In genomic region chr6:40303379-40303778, GRCm38 (mm10) we compare ENCODE assay signal across 8 mouse cellular contexts. TPM values are rescaled to one million over a fixed set of nuclear protein-coding genes. Genes with fewer than 3 reads are reported as not detected.
DNase-seq lines count a peak whose midpoint lies in the region; ATAC-seq lines count a peak whose summit lies in the region.

No protein-coding gene starts in this region.

- 12% methylated on average over 6 of the region's 6 CpGs for WGBS in heart, embryonic 12.5 days

- H3K9me3 ChIP-seq in heart, embryonic 12.5 days (replicated peaks), result no peaks in the 10 kb centered on the region

- no peaks in the 10 kb centered on the region for H3K4me1 ChIP-seq in heart, embryonic 12.5 days (replicated peaks)

- no peaks in the 10 kb centered on the region for H3K27me3 ChIP-seq in heart, embryonic 12.5 days (replicated peaks)

- peak; percentile 10 for DNase-seq in heart, adult 8-10 months (ENCODE audit: low spot score)
- DNase-seq in ZHBTc4 (ENCODE audit: low read depth, low spot score), result peak; percentile 51
- DNase-seq in embryo, embryonic 10.5 days (ENCODE audit: low spot score), result peak; percentile 73
- DNase-seq in heart, postnatal 14 days, result peak; percentile 16 to 45
- peak; percentile 62 for DNase-seq in left cerebral cortex, adult 11 months (ENCODE audit: low spot score)
- DNase-seq in neural tube, embryonic 10.5 days (ENCODE audit: extremely low spot score, low spot score), result peak; percentile 24
- no peak for DNase-seq in spleen, postnatal 14 days (ENCODE audit: low spot score in 2 of 2)

- ATAC-seq in heart, embryonic 12.5 days (ENCODE audit: insufficient number of reproducible peaks, low FRiP score), result no peak

- H3K4me2 ChIP-seq in heart, embryonic 12.5 days, result no peak overlapping the region

- intact Hi-C loops in heart, postnatal 14 days (cut with DNase I), result loop anchor here (1.0 kb wide), 1 partner anchor 67 kb away; no protein-coding TSS in a partner anchor

- no peak overlapping the region for H3K27ac ChIP-seq in heart, embryonic 12.5 days (ENCODE audit: poor library complexity, severe bottlenecking)

- no peak overlapping the region for H3K4me3 ChIP-seq in heart, embryonic 12.5 days

- H3K36me3 ChIP-seq in heart, embryonic 12.5 days, result no peaks in the 10 kb centered on the region

- H3K9ac ChIP-seq in heart, embryonic 12.5 days, result no peak overlapping the region

RNA-seq across cellular contexts. Expression of gene Agk, which starts 21.6 kb away (rescaled TPM):
- 10 to 100 TPM; 14.4 to 18.6 (median 17.4) TPM for total RNA-seq in heart, adult 8-10 months (2022)
- 40.6 and 43.3 TPM in 2 replicates for polyA plus RNA-seq in heart, embryonic 12.5 days (2016; fragmentation: Nextera tagmentation; extraction: Ambion mirVana)
- total RNA-seq in heart, postnatal 14 days (2021), result 10 to 100 TPM; 18.4 TPM

Comparison
In these comparisons a context has a peak if more than half of its experiments do, and no peak if none do; other contexts are left out.
1. DNase-seq: peak in heart, adult 8-10 months (single experiment), ZHBTc4 (single experiment), embryo, embryonic 10.5 days (single experiment), heart, postnatal 14 days (2 of 2), left cerebral cortex, adult 11 months (single experiment) and neural tube, embryonic 10.5 days (single experiment); none in spleen, postnatal 14 days (0 of 2).